Mouse (Mus musculus) adipocyte (in vitro differentiated cells): Measurements from ENCODE around the gene Auts2.

Experiments used
- DNase-seq: peaks from one replicate; pipeline ENCODE4 v3.0.0-alpha.2; 2016; ENCODE audit warnings: low spot score

Gene Auts2

DNA sequence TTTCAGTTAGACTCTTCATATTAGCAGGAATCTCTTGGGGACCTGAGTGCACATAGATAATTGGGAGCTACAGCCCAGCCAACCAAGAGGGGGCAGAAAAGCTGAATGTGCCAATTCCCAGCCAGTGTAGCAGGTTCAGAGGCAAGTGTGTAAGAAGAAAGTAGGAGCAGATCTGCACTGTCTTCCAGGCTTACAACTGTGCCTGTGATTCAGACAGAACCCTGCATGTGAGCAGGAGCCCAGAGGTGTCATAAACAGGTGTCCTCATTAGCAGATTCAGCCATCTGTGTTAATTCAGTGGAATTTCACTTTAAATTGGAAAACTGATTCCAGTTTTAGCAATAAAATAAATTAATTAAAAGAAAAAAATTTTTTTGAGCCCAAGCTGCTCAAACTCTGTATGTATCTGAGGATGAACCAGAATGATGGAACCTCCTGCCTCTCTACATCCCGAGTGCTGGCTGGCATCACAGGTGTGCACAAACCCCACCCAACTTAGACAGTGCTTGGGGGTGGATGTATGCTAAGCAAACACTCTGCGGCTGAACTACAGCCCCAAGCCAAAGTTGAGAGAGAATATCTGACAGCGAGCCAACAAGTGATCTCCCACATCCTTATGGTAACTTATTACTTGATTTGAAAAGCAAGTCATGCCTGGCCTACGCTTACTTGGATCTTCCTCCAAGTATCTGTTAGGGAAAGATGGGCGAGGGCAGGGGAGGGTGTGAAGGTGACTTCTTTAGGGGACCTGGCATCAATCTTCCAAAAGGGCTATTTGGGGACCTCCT lies 982.2 kb downstream of the Auts2 start:
- no peak for DNase-seq

DNA sequence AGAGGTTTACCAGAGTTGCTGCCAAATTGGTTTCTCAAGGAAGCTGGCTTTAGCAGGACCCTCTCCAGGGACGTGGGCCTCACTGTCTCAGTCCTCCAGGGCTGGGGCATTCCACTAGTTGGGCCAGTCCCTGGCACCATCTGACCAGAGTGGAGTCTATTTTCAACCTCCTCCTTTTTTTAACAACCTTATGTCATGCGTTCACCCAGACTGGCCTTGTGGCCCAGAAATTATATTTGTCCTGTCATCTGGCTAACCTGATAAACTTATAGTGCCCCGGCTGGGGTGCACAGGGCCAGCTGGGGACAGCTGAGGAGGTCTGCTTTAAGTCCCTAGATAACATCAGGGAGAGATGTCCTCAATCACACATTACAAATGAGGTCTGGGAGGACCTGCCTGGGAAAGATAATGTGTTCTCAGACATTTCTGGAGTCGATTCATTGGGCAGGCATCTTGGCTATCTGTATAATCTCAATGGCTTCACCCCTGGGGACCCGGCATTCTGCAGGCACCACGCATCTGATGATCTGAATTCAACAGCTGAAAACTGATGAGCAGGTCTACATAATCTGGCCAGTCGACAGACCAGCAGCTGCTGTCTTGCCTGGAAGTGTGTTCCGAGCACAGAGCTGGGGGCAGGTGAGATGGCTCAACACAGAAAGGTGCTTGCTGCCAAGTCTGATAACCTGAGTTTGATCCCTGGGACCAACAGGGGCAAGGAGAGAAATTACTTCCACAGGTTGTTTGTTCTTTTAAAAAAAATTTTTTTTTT lies 984.6 kb downstream of the Auts2 start:
- DNase-seq, result no peak

DNA sequence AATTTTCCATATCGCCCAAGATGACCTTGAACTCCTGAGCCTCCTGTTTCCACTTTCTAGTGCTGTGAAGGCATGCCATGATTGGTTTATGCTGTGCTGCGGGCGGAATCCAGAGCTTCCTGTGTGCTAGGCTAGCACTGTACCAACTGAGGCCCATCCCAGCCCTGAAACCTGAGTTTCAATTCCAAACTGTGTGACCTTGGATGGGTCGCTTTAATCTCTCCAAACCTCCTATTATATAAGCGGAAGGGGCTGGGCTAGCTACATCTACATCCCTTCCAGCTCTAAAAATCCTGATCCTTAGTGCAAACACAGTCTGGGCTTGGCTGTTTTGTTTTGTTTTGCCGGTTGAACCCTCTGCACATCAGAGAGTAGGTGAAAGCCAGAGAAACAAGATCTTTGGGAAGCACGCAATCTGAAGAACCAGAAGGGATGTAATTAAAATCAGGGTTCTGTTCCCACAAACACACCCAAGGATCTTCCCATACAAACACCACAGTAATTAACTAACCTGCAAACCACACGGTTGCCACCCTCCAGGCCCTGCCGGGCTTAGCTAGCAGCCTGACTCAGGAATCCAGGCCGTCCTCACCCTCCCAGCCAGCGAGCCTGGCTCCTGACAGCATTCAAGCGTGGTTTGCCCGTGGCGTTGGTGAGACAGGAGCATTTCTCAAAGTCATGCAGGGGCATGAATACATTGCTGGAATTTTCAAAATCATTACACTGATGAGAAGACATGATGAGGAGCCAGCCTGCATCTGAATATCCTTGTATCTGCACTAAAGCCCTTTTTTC lies 985.4 kb downstream of the Auts2 start:
- no peak for DNase-seq

DNA sequence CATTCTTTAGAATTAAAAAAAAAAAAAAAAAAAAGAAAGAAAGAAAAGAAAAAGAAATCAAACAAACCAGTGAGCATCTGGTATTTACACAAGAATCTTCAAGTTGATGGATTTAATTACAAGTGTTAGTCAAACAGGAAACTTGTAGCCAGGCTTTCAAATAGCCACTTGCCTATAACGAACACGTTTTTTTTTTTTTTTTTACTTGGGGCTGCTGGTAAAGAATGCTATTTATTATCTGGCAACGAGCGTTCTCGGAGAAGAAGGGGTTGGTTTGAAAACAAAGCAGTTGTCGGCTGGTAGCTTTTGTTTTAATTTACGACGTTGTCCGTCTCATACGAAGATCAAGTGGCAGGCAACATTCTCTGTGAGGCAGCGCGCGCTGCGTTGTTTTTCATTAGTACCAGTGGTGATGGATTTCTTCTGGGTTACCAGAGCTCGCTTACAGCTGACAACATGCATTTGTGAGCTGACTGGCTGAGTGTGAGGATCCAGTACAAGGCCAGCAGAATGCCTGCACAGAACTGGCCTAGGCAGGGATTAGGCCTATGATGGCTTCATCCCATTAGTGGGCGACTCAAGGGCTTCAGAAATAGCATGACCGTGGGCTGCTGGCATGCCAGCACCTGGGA lies 994.1 kb downstream of the Auts2 start:
- DNase-seq, result no peak

DNA sequence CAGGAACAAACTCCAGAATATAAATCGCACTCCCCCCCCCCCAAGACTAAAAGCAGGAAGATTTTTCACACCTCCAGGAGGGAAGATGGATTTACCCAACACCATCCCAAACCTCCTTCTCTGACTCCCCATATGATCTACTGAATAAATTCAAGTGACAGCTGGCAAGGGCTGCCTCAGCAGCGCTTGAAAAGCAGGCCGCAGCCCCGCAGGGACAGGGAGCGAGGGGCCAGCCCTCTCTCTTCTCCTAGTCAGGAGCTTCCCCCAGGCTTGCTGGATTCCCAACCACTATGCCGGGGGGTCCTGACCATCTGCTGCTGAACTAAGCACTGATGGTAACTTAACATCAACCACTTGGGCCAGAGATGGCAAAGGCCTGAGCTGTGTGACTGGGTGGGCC lies 995.2 kb downstream of the Auts2 start:
- DNase-seq, result no peak

DNA sequence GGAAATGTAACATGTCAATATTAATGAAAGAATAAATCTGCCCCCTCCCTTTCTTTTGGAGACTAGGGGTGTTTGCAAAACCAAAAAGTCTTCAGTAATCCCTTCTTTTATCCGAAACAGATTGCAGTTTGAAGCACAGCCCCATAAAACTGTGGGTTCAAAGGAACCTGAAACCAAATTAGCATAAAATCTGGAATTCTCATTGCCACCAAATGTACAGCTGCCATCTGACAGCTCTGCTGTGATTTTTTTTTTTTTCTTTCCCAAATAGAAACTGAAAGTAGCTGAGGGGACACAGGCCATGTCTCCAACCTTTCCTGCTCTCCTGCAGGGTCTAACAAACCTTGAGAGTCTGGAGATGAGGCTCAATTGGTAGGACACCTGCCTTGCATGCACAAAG lies 996.7 kb downstream of the Auts2 start:
- no peak for DNase-seq

DNA sequence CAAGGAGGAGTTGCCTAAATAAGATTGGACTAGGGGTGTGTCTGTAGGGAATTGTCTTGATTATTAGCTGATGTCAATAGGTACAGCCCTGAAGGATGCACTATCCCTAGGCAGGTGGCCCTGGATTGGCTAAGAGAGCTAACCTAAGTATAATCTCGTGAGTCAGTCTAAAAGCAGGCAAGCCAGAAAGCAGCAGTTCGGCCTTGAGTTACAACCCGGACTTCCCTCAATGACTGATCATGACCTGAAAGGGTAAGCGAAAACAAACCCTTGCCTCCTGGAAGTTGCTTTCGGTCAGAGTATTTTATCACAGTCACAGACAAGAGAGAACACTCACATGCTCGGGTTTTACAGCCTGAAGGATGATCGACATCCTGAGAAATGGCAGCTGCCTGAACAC lies 998.8 kb downstream of the Auts2 start:
- no peak for DNase-seq

DNA sequence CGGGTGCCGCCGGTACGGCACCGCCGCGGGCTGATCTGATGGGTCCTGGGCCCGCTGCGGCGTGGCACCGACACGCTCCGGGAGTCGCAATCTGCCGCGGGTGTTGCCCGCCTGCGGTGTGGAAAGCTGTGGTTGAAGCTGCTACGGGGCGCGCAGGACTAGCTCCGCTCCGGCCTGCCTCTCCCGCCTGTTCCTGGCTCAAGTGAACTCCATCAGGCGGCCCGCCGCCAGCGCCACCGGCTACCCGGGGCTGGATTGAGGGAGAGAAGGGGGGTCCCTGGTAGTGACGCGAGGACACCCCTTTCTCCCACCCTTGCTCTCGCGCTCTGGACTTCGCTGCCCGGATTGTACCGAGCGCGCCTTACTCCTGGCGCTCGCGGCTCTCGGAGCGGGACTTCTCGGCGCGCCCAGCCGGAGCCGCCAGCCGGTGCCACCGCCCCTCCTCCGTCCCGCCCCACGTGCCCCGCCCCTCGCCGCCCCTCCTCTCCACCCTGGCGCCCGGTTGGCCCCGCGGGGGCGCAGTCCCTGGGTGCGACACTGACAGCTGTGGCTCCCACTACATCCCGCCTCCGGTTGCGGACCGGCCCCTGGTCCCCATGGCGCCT lies 1004.7 kb downstream of the Auts2 start:
- DNase-seq, result no peak

DNA sequence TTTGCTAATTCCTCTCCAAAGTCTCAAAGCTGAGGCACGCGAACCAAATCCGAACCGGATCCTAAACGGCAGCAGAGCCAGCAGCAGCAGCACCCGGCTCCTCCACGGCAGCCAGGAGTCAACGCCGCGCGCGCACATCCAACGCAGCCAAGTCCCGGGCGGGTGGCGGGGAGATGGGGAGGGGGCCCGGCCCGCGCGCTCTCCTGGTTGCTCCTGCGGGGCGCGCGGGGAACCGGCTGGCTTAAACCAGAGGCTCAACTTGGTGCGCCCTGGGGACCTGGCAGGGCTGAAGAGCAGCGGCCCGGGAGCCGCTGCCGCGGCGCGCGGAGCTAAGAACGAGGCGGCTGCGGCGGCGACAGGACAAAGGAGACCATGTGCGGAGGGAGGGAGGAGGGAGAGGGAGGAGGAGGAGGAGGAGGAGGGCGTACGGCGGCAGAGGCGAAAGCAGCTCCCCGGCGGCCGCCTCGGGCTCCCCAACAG lies 1005.3 kb downstream of the Auts2 start:
- no peak for DNase-seq

DNA sequence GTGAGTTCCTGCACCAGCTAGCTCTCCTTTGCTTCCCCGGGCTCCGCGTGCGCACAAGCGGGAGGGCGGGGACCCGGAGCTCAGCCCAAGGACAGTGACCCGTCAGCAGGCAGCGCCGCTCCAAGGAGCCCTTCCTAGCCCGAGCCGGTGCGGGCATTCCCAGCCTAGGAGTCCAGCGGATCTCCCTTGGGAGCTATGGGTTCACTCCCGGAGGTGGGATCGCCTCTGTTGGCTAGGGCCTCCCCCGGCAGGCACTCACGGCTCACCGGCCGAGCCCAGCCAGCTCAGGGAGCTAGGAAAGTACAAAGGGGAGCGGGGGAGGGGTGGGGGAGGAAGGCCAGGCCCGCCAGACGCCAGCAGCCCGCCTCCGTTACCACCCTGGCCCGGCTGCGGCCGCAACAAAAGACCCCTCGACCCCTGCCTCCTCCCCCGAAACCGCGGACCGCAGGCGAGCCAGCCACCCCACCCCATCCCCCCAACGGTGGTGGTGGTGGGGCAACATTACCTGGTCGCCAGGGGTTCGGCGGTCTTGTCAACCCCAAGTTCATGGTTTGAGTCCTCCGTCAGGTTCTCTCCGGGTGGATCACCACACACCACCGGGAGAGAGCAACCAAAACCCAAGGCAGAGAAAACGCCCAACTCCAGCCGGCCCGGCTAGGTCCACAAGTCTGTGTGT lies 1005.9 kb downstream of the Auts2 start:
- no peak for DNase-seq

DNA sequence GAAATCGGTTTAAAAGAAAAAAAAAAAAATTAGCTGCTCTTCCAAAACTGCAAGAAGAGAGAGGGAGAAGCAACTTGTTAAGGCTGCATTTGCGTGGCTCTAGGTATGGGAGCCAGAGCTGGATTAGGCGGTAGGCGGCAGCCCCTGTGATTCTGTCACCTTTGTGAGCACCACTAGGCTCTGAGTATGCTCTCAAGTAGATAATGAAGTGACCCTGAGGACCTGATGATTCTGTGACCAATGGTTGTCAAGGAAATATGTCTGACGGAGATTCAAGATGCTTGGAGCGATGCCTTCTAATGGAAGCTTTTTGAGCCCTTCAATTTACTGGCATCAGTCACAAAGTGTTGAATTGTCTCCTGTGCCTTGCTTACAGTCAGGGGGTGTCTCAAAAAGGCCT lies 1007.4 kb downstream of the Auts2 start:
- no peak for DNase-seq

DNA sequence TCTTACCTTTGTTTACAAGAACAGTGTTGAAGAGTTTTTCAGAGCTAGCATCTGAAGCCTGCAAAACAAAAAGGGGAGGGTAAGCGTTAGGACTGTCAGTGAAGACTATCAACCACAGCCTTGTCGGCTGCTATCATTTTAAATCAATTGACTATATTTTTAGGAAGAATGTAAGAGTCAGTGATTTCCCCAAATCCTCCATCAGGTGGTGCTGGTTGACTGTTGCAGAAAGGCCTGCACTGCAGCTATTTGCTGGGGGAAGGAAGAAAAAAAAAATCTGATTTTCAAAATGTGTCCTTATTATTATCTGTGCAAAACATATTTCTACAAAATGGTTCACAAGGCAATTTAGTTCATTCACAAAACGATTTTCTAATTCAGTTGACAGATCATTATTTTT lies 1009.3 kb downstream of the Auts2 start:
- no peak for DNase-seq

DNA sequence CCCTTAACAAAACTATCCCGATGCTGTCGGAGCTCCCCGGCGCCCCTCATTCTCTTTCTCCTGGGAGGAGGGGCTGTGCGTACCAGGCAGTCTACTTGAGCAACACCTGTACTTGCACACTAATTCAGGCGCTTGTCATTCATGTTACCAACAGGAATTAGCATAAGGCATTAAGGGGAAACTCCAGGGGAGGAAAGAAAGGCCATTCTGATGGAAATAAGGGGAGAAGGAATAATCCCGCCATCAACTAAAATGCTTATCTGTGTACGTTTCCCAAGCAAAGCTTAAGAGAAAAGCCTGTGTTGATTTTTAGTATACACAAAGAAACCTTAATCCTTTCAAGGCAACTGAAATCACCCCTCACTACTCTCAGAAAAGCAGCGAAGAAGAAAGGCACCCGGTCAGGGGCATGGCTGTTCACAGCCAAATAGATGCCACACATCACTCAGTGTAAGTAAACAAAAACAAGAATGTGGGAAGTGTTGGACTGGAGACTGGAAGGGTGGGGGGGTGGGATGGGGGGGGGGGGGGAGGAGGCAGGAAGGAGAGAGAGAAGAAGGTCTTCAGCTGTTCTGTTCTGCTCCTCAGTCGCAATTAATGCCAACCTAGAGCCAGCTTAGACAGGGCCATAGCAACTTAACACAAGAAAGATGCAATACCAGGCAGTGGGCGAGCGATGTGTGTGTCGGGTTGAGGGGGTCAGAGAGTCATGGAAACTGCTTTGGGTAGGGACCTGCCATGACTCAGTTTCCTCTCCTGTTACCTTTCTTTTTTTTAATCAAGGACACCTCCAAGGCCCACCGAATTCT lies 1011.2 kb downstream of the Auts2 start:
- DNase-seq, result no peak

DNA sequence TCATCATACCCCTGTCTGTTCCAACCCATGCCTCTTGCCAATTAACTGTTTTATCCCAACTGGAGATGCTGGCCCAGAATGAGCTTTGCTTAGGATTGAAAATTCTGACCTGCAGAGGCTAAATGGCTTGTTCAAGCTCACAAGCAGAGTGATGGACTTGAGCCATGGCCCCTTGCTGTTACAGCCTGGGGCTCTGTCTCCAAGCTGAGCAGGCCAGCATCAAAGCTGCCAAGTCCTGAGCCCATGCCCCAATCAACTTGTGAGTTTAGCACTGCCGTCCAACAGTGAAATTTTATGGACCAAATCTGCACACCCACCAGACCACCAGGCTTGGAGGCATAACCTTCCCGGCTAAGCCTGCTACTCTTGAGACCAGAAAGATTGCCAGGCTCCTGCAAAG lies 1012.3 kb downstream of the Auts2 start:
- DNase-seq, result no peak

DNA sequence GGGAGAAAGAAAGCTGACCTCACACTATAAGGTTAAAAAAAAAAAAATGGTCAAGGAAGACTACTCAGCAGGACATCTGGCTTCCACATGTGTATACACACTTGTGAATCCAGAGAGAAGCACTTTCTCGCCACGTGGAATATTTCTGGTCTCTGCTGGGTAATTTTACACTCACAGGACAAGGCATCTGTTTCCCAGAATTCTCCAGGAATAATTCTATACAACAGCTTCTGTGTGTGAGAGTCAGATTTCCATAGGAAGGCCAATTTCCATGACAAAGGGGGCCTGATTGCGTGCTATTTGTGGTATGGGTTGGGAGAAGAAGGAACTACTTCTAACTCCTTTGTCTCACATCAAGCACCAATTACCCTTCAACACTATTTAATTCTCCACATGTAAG lies 1016.5 kb downstream of the Auts2 start:
- DNase-seq, result no peak

DNA sequence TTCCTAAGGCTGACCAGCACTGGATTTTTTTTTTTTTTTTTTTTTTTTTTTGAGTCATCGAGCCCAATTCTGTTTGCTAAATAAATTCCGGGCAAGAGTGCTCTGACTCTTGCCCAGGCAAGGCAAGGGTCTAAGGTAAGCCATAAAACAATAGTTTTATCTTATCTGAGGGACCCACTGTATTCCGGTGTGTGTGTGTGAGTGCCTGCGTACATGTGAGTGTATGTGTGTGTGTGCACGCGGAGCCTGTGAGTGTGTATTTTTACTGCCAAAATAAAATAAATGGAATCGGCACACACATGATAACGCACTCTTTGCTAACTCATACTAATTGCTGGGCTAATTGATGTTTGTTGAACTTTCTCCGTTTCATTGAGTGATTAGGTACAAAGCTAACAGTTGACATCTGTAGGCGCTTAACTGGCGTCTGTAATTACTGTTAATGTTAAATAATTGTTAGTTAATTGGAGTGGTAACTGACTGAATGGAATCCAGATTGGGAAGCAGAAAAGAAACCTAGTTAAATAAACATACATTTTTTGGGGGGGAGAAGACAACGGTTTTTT lies 1018.2 kb downstream of the Auts2 start:
- no peak for DNase-seq

DNA sequence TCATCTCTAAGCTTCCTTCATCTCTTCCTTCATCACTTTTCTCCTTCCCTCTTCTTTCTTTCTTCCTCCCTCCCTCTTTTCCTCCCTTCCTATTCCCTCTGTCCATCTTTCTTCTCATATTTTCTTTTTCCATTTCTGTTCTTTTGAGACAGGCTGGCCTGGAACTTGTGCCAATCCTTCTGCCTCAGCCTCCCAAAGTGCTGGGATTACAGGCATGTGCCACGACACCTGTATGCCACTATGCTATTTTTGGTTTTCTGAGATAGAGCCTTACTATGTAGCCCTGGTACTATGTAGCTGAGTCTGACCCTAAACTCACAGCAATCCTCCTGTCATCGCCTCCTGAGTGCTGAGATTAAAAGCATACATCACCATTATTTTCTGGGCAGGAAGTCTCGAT lies 1023.6 kb downstream of the Auts2 start:
- no peak for DNase-seq

DNA sequence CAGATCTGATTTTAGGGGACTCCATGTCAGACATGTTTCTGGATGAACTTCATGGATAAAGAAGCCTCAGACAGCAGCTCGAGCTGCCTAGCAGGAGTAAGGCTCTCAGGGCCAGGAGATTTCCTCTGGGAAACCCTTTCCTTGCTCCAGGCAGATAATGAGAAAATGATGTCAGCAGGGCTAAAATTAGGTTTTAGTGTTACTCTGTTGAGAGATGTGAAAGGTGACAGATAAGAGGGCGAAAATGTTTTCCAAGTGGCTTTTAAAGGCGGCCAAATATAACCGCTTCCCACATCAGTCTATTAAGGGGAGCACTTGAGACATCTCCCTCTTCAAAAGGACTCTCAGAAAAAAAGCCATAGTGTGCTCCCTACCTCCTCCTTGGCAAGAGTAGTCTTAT lies 1025.5 kb downstream of the Auts2 start:
- no peak for DNase-seq

DNA sequence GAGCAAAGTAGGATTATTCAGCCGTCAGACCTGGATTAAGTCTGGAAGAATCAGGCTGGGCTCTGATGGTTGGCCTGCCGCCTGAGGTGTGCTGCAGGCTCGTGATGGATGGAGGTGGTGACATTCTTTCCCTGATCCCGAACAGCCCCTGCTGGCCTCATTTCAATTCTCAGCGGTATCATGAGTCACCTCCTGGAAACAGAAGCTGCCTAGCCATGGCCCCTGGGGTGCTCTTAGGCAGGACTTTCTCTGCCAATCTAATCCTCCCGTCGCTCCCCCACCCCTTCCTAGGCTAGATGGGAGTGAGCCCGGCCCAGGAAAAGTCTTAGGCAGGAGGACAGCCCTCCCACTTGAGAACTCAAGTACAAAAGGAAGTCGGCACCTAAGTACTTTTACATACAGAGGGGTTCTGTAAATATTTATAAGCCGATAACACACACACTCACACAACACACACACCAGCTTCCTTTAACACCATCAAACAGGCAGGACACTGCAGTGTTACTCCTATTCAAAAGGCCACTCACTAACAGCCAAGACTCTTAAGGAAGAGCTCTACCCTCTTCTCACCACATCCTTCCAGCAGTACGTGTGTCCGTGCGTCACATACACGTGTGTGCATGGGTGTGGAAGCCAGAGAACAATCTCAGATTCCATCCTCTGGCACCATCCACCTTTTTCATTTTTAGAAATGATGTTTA lies 1027.3 kb downstream of the Auts2 start:
- no peak for DNase-seq
